8 mouse cellular contexts compared by ENCODE assay signal in the genomic region with DNA sequence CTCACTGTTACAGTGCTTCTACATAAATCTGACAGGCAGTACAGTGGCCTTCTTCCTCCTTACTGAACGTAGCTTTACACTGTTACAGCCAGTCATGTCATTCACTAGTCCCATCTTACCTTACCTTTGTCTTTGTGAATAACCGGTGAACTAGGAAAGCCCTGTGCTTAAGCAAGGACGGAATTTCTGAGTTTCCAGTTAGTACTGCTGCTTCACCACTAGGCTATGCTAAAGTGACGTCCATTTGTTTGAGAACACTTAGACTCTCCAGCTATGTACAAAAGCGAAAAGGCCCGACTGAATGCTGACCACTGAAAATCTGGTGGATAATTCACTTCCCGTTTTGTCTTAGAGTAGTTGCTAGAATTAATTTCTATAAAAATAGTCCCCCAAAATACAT.
DNase-seq lines count a peak whose midpoint lies in the region; ATAC-seq lines count a peak whose summit lies in the region.
"Had no signal": no experiment of that assay in that cellular context is flagged by ENCODE, and none has a peak within 500 bp of the region (broad histone marks: within the 10 kb centered on the region; RNA-seq: fewer than 3 reads in every experiment).

No protein-coding gene starts in this region.

- no peaks in the 10 kb centered on the region for H3K4me1 ChIP-seq in midbrain, embryonic 11.5 days (ENCODE audit: control insufficient read depth, insufficient read depth, low read length)
- H3K4me1 ChIP-seq in midbrain, embryonic 10.5 days, result no peaks in the 10 kb centered on the region
- H3K4me1 ChIP-seq in hindbrain, embryonic 14.5 days (replicated peaks; ENCODE audit: control insufficient read depth, insufficient read depth, low read length), result no peaks in the 10 kb centered on the region
- H3K4me1 ChIP-seq: limb, embryonic 12.5 days had no signal

- H3K27ac ChIP-seq in midbrain, embryonic 11.5 days (ENCODE audit: low read depth, low read length), result no peak overlapping the region
- no peak overlapping the region for H3K27ac ChIP-seq in midbrain, embryonic 10.5 days (replicated peaks)
- no peak overlapping the region for H3K27ac ChIP-seq in hindbrain, embryonic 14.5 days
- H3K27ac ChIP-seq: limb, embryonic 12.5 days had no signal

- no peak overlapping the region for H3K9ac ChIP-seq in midbrain, embryonic 11.5 days (ENCODE audit: low read length)
- no peak overlapping the region for H3K9ac ChIP-seq in hindbrain, embryonic 14.5 days
- H3K9ac ChIP-seq: limb, embryonic 12.5 days had no signal

- no peaks in the 10 kb centered on the region for H3K9me3 ChIP-seq in midbrain, embryonic 11.5 days (ENCODE audit: control insufficient read depth, low read length)
- no peaks in the 10 kb centered on the region for H3K9me3 ChIP-seq in midbrain, embryonic 10.5 days (replicated peaks)
- H3K9me3 ChIP-seq in hindbrain, embryonic 14.5 days (ENCODE audit: control insufficient read depth, low read length), result no peaks in the 10 kb centered on the region
- H3K9me3 ChIP-seq: limb, embryonic 12.5 days had no signal

- H3K27me3 ChIP-seq in midbrain, embryonic 11.5 days (ENCODE audit: control insufficient read depth, insufficient read depth, low read length), result no peaks in the 10 kb centered on the region
- no peaks in the 10 kb centered on the region for H3K27me3 ChIP-seq in midbrain, embryonic 10.5 days (ENCODE audit: low read depth, poor library complexity, severe bottlenecking)
- H3K27me3 ChIP-seq in hindbrain, embryonic 14.5 days (ENCODE audit: control insufficient read depth, insufficient read depth, low read length), result no peaks in the 10 kb centered on the region
- H3K27me3 ChIP-seq: limb, embryonic 12.5 days had no signal

- H3K4me3 ChIP-seq in midbrain, embryonic 11.5 days (ENCODE audit: low read depth, low read length), result no peak overlapping the region
- H3K4me3 ChIP-seq in midbrain, embryonic 10.5 days, result no peak overlapping the region
- H3K4me3 ChIP-seq in hindbrain, embryonic 14.5 days (replicated peaks; ENCODE audit: low read length), result no peak overlapping the region
- H3K4me3 ChIP-seq: limb, embryonic 12.5 days had no signal

- DNase-seq in midbrain, embryonic 11.5 days (ENCODE audit: low spot score, missing footprints), result peak; percentile 81
- no peak for DNase-seq in midbrain, embryonic 10.5 days (ENCODE audit: low spot score)
- DNase-seq in cerebellum, adult 9-11 months, result peak; percentile 73
- peak; percentile 82 for DNase-seq in hindbrain, embryonic 14.5 days (ENCODE audit: low spot score)
- DNase-seq in lung, postnatal 10 days, result peak; percentile 28
- no peak for DNase-seq in thymus, postnatal 10 days (ENCODE audit: low spot score in 2 of 2)
- no peak for DNase-seq in thymus, postnatal 0 days (ENCODE audit: low spot score)

- H3K4me2 ChIP-seq in midbrain, embryonic 11.5 days, result no peak overlapping the region
- H3K4me2 ChIP-seq in hindbrain, embryonic 14.5 days (replicated peaks), result no peak overlapping the region
- H3K4me2 ChIP-seq: limb, embryonic 12.5 days had no signal

- 39% methylated on average over 7 of the region's 7 CpGs for WGBS in midbrain, embryonic 11.5 days
- 35% methylated on average over 7 of the region's 7 CpGs for WGBS in midbrain, embryonic 10.5 days
- WGBS in hindbrain, embryonic 14.5 days, result 38% methylated on average over 7 of the region's 7 CpGs

- ATAC-seq in midbrain, embryonic 11.5 days (ENCODE audit: low FRiP score), result peak; percentile 86
- ATAC-seq in hindbrain, embryonic 14.5 days (ENCODE audit: low FRiP score), result peak; percentile 93

- H3K36me3 ChIP-seq in midbrain, embryonic 11.5 days (ENCODE audit: control insufficient read depth, insufficient read depth, low read length), result no peaks in the 10 kb centered on the region
- H3K36me3 ChIP-seq in midbrain, embryonic 10.5 days, result no peaks in the 10 kb centered on the region
- no peaks in the 10 kb centered on the region for H3K36me3 ChIP-seq in hindbrain, embryonic 14.5 days (replicated peaks; ENCODE audit: control insufficient read depth, insufficient read depth)
- H3K36me3 ChIP-seq: limb, embryonic 12.5 days had no signal

Comparison
In these comparisons a context has a peak if more than half of its experiments do, and no peak if none do; other contexts are left out.
1. DNase-seq: peak in midbrain, embryonic 11.5 days (single experiment), cerebellum, adult 9-11 months (single experiment), hindbrain, embryonic 14.5 days (single experiment) and lung, postnatal 10 days (single experiment); none in midbrain, embryonic 10.5 days (single experiment), thymus, postnatal 10 days (0 of 2) and thymus, postnatal 0 days (single experiment).